Mouse (Mus musculus) intestine, postnatal 0 days (tissue): ENCODE data around the gene Tubg2. TPM values are rescaled to one million over a fixed set of nuclear protein-coding genes. Genes with fewer than 3 reads are reported as not detected.

Source experiments
- ATAC-seq: fragments of 200-750 bp; cut with Nextera tagmentation; 2 replicates; pipeline ENCODE4 v1.8.0; 2017; ENCODE audit warnings: mild to moderate bottlenecking, moderate TSS enrichment, moderate library complexity
- H3K27ac ChIP-seq: fragments of 300-500 bp; sonication (generic); 2 replicates; pipeline ENCODE4 v1.5.1; 2014; ENCODE audit warnings: mild to moderate bottlenecking, low read depth, low read length, moderate library complexity
- H3K27me3 ChIP-seq: fragments of 300-500 bp; sonication (generic); replicated peaks from 2 replicates; pipeline ENCODE4 v1.6.1; 2014; ENCODE audit warnings: low read length, mixed read lengths; ENCODE audit not compliant: control insufficient read depth, insufficient read depth
- H3K36me3 ChIP-seq: fragments of 300-500 bp; sonication (generic); 2 replicates; pipeline ENCODE4 v1.6.1; 2014; ENCODE audit warnings: mild to moderate bottlenecking, moderate library complexity; ENCODE audit not compliant: control insufficient read depth, insufficient read depth
- H3K4me1 ChIP-seq: fragments of 300-500 bp; sonication (generic); replicated peaks from 2 replicates; pipeline ENCODE4 v1.6.1; 2014; ENCODE audit warnings: antibody characterized with exemption, low read length, mixed read lengths; ENCODE audit not compliant: control insufficient read depth, insufficient read depth
- H3K4me2 ChIP-seq: fragments of 300-500 bp; sonication (generic); replicated peaks from 2 replicates; pipeline ENCODE4 v1.6.1; 2014; ENCODE audit warnings: low read depth, mild to moderate bottlenecking, moderate library complexity
- H3K4me3 ChIP-seq: fragments of 300-500 bp; sonication (generic); 2 replicates; pipeline ENCODE4 v1.5.1; 2014; ENCODE audit warnings: low read depth, low read length
- H3K9ac ChIP-seq: fragments of 300-500 bp; sonication (generic); 2 replicates; pipeline ENCODE4 v1.6.1; 2014; ENCODE audit warnings: mild to moderate bottlenecking, low read depth, low read length
- H3K9me3 ChIP-seq: fragments of 300-500 bp; sonication (generic); 2 replicates; pipeline ENCODE4 v1.6.1; 2016; ENCODE audit warnings: mixed run types; ENCODE audit not compliant: control insufficient read depth
- CTCF ChIP-seq: sonication (generic); IDR thresholded peaks from 2 replicates; pipeline ENCODE4 v1.5.1; 2016; ENCODE audit warnings: low read depth, mild to moderate bottlenecking, control low read depth, antibody characterized with exemption, moderate library complexity
- WGBS: fragments of 180-500 bp; shearing (Covaris S2); extraction: QIAGEN DNeasy Blood & Tissue Kit; methylation state at CpG from one replicate; pipeline ENCODE4 v1.1.7; 2014; 5-methylcytosine and 5-hydroxymethylcytosine counted together
- polyA plus RNA-seq: library from polyadenylated mRNA; unstranded; fragments of >200 nt; fragmentation: Nextera tagmentation; extraction: Ambion mirVana; gene quantifications from 2 replicates; pipeline ENCODE4 v1.2.1, GENCODE M21; 2015

Tubg2 gene
- polyA plus RNA-seq, 1 experiment from 2014 or later = 2.8 TPM

DNA sequence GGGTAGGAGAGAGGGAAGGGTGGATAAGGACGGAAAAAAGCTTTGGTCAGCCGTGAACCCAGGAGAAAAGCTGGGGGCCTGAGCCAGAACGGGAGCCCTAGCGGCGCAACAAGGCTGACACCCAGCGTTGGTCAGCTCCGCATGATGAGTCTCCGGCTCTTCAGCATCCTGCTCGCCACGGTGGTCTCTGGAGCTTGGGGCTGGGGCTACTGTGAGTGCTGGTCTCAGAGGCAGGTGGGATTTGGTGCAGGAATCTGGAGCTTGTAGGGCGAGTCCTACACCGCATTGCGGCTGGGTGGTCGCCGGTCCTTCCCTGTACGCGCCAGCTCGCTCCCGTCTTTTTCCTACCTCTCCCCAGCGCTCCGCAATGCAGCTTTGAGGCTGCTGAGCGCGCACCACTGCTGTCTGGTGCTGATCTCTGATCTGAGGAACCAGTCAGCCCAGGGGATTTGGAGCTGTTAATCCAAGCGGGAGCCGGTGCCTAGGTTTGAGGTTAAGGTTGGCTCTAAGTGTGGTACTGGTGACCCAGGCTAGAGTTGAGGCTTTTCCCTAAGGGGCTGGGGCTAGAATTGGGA, 20.5 kb downstream of the Tubg2 start:
- Histone ChIP-seq H3K4me2 (peak overlapping the region; percentile 60), H3K36me3 (no peaks in the 10 kb centered on the region), H3K27ac (no peak overlapping the region), H3K9me3 (no peaks in the 10 kb centered on the region), H3K4me1 (peaks cover 11% of the 10 kb centered on the region), H3K4me3 (peak overlapping the region; percentile 20; the same call in 1 of the 2 replicates), H3K9ac (peak overlapping the region; percentile 42), H3K27me3 (peaks cover 16% of the 10 kb centered on the region)
- TF ChIP-seq CTCF = peak; percentile 57
- WGBS = 1% methylated on average over 25 of the region's 25 CpGs
- no peak for ATAC-seq

DNA sequence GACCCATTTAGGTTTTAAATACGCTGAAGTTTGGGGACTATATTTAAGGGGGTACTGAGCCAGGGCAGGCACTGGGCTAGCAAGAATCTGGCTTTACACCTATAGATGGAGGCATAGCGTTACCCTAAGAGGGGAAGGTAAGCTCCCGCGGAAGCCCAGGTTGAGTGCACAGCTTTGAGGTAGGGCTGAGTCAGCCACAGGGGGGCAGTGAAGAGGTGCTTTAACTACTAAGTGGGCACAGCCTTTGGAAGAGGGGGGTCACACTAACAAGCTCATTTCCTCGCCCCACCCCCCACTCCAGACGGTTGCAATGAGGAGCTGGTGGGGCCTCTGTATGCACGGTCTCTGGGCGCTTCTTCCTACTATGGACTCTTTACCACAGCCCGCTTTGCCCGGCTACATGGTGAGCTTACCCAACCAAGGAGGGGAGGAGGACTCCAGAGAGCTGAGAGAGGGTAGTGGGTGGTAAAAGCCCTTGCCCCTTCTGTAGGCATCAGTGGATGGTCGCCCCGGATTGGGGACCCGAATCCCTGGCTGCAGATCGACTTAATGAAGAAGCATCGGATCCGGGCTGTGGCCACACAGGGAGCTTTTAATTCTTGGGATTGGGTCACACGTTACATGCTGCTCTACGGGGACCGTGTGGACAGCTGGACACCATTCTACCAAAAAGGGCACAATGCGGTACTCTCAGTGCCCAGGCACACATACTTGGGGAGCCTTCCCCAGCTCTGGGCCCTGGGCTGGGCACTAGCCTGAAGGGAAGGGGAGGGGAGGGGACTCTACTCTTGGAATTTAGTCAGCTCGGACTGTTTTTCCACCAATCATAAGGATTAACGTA, 21.4 kb downstream of the Tubg2 start:
- Histone ChIP-seq H3K9ac (no peak overlapping the region), H3K9me3 (no peaks in the 10 kb centered on the region), H3K36me3 (no peaks in the 10 kb centered on the region), H3K4me3 (no peak overlapping the region), H3K4me2 (peak overlapping the region; percentile 60), H3K27ac (no peak overlapping the region), H3K27me3 (peaks cover 16% of the 10 kb centered on the region), H3K4me1 (peaks cover 11% of the 10 kb centered on the region)
- no peak for ATAC-seq
- WGBS = 36% methylated on average over 22 of the region's 22 CpGs
- peak; percentile 73 for TF ChIP-seq CTCF

GRCm38 (mm10) chr11:101178061-101179058, 22.7 kb downstream of the Tubg2 start:
- Histone ChIP-seq H3K36me3 (no peaks in the 10 kb centered on the region; the same call in 1 of the 2 replicates), H3K27ac (no peak overlapping the region), H3K27me3 (peaks cover 16% of the 10 kb centered on the region), H3K9me3 (no peaks in the 10 kb centered on the region), H3K4me1 (peaks cover 7% of the 10 kb centered on the region), H3K4me3 (no peak overlapping the region), H3K4me2 (no peak overlapping the region), H3K9ac (no peak overlapping the region)
- ATAC-seq = no peak
- TF ChIP-seq CTCF = no peak
- WGBS = 69% methylated on average over 36 of the region's 36 CpGs

- no peak overlapping the region for H3K4me3 ChIP-seq
- no peak overlapping the region for H3K4me2 ChIP-seq
- peaks cover 16% of the 10 kb centered on the region for H3K27me3 ChIP-seq
- 0 out of 2 replicates have a peak, but pooled peaks cover 3% of the 10 kb centered on the region for H3K4me1 ChIP-seq
- H3K36me3 ChIP-seq = no peaks in the 10 kb centered on the region; the same call in 1 of the 2 replicates
- no peak for ATAC-seq
- 79% methylated on average over 15 of the region's 15 CpGs for WGBS
- no peak for TF ChIP-seq CTCF
- no peak overlapping the region for H3K27ac ChIP-seq
- H3K9ac ChIP-seq = no peak overlapping the region
- no peaks in the 10 kb centered on the region for H3K9me3 ChIP-seq
Measured at GRCm38 (mm10) chr11:101179306-101179705, 23.6 kb downstream of the Tubg2 start.

GRCm38 (mm10) chr11:101180261-101180660, 24.6 kb downstream of the Tubg2 start:
- Histone ChIP-seq H3K4me3 (no peak overlapping the region), H3K4me2 (no peak overlapping the region), H3K9me3 (no peaks in the 10 kb centered on the region), H3K36me3 (no peaks in the 10 kb centered on the region; the same call in 1 of the 2 replicates), H3K27ac (no peak overlapping the region), H3K4me1 (no peaks in the 10 kb centered on the region), H3K27me3 (peaks cover 16% of the 10 kb centered on the region), H3K9ac (no peak overlapping the region)
- ATAC-seq = no peak
- no peak for TF ChIP-seq CTCF
- 52% methylated on average over 17 of the region's 17 CpGs for WGBS
